Mouse (Mus musculus): ENCODE measurements at regions not wholly inside any gene's neighbourhood (a gene's known extent, or its start where the extent isn't known, plus 50 kb on each side); places are given as distances from the start of the nearest gene placed in this dataset.
"Not testable (repeated sequence)": the region's sequence is repeated elsewhere in the genome, so short reads cannot be mapped to it uniquely, and the experiment has no call there.

DNA sequence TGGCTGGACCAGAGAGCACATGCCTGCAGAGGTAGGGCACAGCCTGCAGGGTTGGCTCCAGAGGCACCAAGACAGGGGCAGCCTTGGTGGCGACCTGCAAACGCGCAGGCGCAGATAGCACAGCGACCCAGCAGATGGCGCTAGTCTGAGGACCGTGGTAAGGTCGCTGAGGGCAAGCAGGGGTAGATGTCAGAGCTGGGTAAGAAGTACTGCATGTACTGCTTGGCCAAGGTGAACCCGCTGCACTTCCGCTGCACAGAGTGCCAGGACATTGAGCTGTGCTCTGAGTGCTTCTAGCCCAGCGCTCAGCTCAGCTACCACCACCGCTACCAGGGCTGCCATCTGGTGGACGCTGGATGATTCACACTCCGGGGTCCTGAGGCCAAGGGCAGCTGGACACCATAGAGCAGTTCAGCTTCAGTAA lies 68.3 kb downstream of the Hsp90b1 start:
- DNase-seq, result peak; percentile 87

DNA sequence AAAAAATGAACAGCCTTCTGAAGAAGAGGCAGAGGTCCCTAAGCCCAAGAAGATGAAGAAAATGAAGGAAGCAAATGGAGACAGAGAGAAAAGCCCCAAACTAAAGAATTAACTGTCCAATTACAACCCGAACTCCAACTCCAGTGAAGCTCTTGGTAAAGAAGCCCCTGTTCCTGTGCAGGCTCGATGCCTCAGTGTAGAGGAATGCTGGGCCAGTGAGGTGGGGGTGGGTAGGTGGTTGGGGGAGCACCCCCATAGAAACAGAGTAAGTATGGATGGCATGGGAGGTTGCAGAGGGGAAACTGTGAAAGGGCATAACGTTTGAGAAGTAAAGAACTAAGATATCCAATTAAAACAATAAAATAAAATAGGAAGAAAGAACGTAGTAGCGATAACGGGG lies 68.8 kb downstream of the Hsp90b1 start:
- DNase-seq, result not testable (repeated sequence)

DNA sequence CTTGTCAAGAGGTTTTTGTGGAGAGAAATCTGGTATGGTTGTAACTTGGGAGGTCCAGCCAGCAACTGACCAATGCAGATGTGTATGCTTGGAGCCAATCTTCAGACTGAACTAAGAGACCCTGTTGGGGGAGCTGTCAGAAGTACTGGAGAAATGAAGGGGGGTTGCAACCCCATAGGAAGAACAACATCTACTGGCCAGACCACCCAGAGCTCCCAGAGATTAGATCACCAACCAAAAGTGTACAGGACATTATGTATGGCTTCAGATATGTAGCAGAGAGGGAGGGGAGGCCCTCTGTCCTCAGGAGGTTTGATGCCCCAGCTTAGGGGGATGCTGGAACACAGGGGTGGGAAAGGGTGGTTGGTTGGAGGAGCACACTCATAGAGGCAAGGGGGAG lies 78.6 kb downstream of the Hsp90b1 start:
- not testable (repeated sequence) for DNase-seq

DNA sequence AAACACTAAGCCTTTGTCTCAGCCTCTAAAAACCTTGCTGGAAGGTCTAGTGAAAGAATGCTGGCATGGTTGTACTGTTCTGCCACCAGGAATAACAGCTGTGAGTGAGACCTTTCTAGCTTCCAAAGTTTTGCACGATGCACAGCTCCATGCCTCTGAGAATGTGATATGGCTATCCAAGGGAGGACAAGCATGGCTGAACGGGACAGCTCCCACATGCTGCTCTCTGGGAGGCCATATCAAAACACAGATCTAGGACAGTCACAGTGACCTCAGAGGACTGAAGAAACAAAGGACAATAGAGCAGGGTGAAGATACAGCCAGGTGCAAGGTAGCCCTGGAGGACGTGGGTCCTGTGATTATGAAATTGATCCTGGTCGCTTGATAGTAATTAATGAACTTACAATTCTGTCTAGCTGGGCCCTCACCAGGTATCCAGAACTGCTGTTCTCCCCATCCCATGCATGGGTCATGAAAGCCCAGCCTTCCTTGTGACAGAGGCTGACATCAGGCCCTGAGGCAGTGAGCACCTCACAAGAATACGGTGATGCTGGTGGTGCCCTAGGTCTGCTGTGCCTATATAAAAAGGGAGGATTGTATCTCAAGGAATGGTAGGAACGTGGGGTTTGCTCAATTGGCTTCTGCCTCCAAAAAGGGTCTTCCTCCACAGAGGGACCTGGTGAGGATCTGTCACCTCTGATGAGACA lies 87.2 kb downstream of the Hsp90b1 start:
- not testable (repeated sequence) for DNase-seq

DNA sequence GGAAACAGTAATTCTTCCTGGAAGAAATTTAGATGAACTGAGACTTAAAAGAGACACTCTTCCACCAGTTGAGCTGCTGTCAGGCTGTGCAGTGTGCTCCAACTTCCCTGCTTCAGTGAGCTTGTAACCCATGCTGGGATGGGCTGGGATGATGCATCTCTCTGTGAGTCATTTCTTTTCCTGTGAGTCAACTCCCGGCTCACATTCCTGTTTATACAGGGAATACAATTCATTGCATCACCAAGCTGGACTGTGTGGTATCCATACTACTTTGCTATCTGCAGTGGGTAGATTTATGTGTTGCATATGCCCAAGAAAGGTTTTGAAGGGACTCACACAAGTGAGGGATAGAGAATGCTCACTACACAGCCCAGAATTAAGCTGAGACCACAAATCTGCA lies 93.0 kb downstream of the Hsp90b1 start:
- not testable (repeated sequence) for DNase-seq

DNA sequence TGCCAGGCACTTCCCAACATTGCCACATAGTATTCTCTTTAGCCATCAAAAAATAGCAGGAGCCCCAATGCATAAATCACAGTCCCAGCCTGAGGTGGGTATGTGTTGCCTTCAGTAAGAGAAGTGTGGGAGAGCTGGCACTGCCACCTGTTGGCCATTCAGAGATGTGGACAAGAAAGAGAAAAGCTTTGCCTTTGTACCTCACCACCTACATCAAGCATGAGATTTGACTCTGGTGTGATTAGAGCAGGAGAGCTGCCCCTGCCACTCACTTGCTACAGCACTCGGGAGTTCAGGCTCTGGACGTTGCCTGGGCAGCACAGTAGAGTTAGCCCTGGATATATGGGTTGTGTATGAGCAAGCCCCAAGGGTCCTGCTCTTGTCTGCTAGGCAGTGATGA lies 95.3 kb downstream of the Hsp90b1 start:
- DNase-seq, result peak; percentile 4

DNA sequence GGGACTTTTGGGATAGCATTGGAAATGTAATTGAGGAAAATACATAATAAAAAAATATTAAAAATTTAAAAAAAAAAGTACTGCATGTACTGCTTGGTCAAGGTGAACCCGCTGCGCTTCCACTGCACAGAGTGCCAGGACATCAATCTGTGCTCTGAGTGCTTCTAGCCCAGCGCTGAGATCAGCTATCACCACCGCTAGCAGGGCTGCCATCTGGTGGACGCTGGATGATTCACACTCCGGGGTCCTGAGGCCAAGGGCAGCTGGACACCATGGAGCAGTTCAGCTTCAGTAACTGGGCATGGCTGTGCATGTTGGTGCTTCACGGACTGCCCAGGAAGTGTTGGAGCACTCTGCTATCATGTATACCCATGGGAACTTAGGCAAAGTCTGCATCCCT lies 102.1 kb upstream of the Syn3 start:
- DNase-seq, result peak; percentile 15

DNA sequence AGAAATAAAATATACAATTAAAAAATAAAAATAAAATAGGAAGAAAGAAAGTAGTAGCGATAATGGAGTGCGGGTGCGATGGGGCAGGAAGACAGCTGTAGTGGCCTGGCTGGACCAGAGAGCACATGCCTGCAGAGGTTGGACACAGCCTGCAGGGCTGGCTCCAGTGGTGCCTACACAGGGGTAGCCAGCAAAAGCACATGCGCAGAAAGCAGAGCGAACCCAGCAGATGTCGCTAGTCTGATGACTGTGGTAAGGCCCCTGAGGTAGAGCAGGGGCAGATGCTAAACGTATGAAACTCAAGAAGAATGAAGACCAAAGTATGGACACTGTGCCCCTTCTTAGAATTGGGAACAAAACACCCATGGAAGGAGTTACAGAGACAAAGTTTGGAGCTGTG lies 101.3 kb upstream of the Syn3 start:
- DNase-seq, result peak; percentile 6

DNA sequence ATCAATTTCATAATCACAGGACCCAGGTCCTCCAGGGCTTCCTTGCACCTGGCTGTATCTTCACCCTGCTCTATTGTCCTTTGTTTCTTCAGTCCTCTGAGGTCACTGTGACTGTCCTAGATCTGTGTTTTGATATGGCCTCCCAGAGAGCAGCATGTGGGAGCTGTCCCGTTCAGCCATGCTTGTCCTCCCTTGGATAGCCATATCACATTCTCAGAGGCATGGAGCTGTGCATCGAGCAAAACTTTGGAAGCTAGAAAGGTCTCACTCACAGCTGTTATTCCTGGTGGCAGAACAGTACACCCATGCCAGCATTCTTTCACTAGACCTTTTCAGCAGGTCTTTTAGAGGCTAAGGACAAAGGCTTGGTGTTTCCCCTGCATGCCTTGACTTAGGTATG lies 91.5 kb upstream of the Syn3 start:
- DNase-seq, result not testable (repeated sequence)

DNA sequence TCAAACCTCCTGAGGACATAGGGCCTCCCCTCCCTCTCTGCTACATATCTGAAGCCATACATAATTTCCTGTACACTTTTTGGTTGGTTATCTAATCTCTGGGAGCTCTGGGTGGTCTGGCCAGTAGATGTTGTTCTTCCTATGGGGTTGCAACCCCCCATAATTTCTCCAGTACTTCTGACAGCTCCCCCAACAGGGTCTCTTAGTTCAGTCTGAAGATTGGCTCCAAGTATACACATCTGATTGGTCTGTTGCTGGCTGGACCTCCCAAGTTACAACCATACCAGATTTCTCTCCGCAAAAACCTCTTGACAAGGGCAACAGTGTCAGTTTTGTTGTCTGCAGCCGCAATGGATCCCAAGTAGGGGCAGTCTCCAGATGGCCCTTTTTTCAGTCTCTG lies 68.2 kb upstream of the Syn3 start:
- DNase-seq, result not testable (repeated sequence)

DNA sequence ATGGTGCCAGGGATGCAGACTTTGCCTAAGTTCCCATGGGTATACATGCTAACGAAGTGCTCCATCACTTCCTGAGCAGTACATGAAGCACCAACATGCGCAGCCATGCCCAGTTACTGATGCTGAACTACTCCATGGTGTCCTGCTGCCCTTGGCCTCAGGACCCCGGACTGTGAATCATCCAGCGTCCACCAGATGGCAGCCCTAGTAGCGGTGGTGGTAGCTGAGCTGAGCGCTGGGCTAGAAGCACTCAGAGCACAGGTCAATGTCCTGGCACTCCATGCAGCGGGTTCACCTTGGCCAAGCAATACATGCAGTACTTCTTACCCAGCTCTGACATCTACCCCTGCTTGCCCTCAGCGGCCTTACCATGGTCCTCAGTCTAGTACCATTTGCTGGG lies 57.1 kb upstream of the Syn3 start:
- no peak for DNase-seq
